In genomic region chr9:50305666-50306402, GRCm38 (mm10) we compare ENCODE assay signal across 10 mouse cellular contexts. TPM values are rescaled to one million over a fixed set of nuclear protein-coding genes. Genes with fewer than 3 reads are reported as not detected.
DNase-seq lines count a peak whose midpoint lies in the region; ATAC-seq and TF ChIP-seq lines count a peak whose summit lies in the region.
"Had no signal": no experiment of that assay in that cellular context is flagged by ENCODE, and none has a peak within 500 bp of the region (broad histone marks: within the 10 kb centered on the region; RNA-seq: fewer than 3 reads in every experiment).

No protein-coding gene starts in this region.

- WGBS in neural tube, embryonic 13.5 days: 35% methylated on average over 10 of the region's 10 CpGs
- WGBS in lung, postnatal 0 days: 62% methylated on average over 10 of the region's 10 CpGs

- peaks cover 41% of the 10 kb centered on the region for H3K4me1 ChIP-seq in neural tube, embryonic 13.5 days (replicated peaks)
- no peaks in the 10 kb centered on the region for H3K4me1 ChIP-seq in lung, postnatal 0 days (ENCODE audit: insufficient read depth, low read depth, low read length)

- TF ChIP-seq EP300 in lung, postnatal 0 days (IDR thresholded peaks at IDR 0.05): no peak

- H3K27ac ChIP-seq in neural tube, embryonic 13.5 days (replicated peaks): peak overlapping the region; percentile 86
- no peak overlapping the region for H3K27ac ChIP-seq in lung, postnatal 0 days (ENCODE audit: low read length)
- H3K27ac ChIP-seq: limb, embryonic 15.5 days had no signal

- TF ChIP-seq CTCF in lung, postnatal 0 days (IDR thresholded peaks at IDR 0.05): no peak

- H3K27me3 ChIP-seq in neural tube, embryonic 13.5 days: no peaks in the 10 kb centered on the region; the same call in 1 of the 2 replicates
- H3K27me3 ChIP-seq in lung, postnatal 0 days (replicated peaks; ENCODE audit: insufficient read depth, low read length): no peaks in the 10 kb centered on the region
- H3K27me3 ChIP-seq: limb, embryonic 15.5 days had no signal

- H3K9ac ChIP-seq in neural tube, embryonic 13.5 days: peak overlapping the region; percentile 41; the same call in 1 of the 2 replicates
- no peak overlapping the region for H3K9ac ChIP-seq in lung, postnatal 0 days (replicated peaks; ENCODE audit: low read depth)
- H3K9ac ChIP-seq: limb, embryonic 15.5 days had no signal

- no peaks in the 10 kb centered on the region for H3K36me3 ChIP-seq in neural tube, embryonic 13.5 days
- H3K36me3 ChIP-seq in lung, postnatal 0 days (ENCODE audit: insufficient read depth, low read length): no peaks in the 10 kb centered on the region
- H3K36me3 ChIP-seq: limb, embryonic 15.5 days had no signal

- peak overlapping the region; percentile 31 for H3K4me2 ChIP-seq in neural tube, embryonic 13.5 days
- no peak overlapping the region for H3K4me2 ChIP-seq in lung, postnatal 0 days (replicated peaks; ENCODE audit: low read depth, low read length)
- H3K4me2 ChIP-seq: limb, embryonic 15.5 days had no signal

- DNase-seq in cerebellum, adult 11-12 months: peak; percentile 5
- peak; percentile 43 to 44 for DNase-seq in layer of hippocampus, postnatal 36 days
- no peak for DNase-seq in adrenal gland, postnatal 10 days
- no peak for DNase-seq in ovary, adult 18-20 months (ENCODE audit: low spot score)
- no peak for DNase-seq in lung, postnatal 0 days (ENCODE audit: low spot score)

- H3K9me3 ChIP-seq in neural tube, embryonic 13.5 days: no peaks in the 10 kb centered on the region
- no peaks in the 10 kb centered on the region for H3K9me3 ChIP-seq in lung, postnatal 0 days (ENCODE audit: low read length)
- H3K9me3 ChIP-seq: limb, embryonic 15.5 days had no signal

- no peak for ATAC-seq in cerebellum, adult (ENCODE audit: insufficient number of reproducible peaks, low FRiP score, low TSS enrichment)
- peak; percentile 71 for ATAC-seq in frontal cortex, adult (ENCODE audit: low TSS enrichment)
- ATAC-seq in neural tube, embryonic 13.5 days (ENCODE audit: low read depth): peak; percentile 92
- ATAC-seq in lung, postnatal 0 days: no peak

- H3K4me3 ChIP-seq in neural tube, embryonic 13.5 days: no peak overlapping the region
- no peak overlapping the region for H3K4me3 ChIP-seq in lung, postnatal 0 days (ENCODE audit: low read depth, low read length)
- H3K4me3 ChIP-seq: erythroblast, embryonic 14.5 days; limb, embryonic 15.5 days had no signal

RNA-seq across cellular contexts. Expression of gene Rpl10-ps3, which starts 38.9 kb away (rescaled TPM):
- total RNA-seq in layer of hippocampus, postnatal 36 days (2021): 100 to 1,000 TPM; 391 to 394 TPM
- 167 and 207 TPM in 2 replicates for polyA plus RNA-seq in neural tube, embryonic 13.5 days (2015; fragmentation: Nextera tagmentation; extraction: Ambion mirVana)
- 100 to 1,000 TPM; 805 to 877 TPM for total RNA-seq in adrenal gland, postnatal 10 days (2021)
- polyA plus RNA-seq in lung, postnatal 0 days (2015; fragmentation: Nextera tagmentation; extraction: Ambion mirVana): 206 and 214 TPM in 2 replicates

Comparison
In these comparisons a context has a peak if more than half of its experiments do, and no peak if none do; other contexts are left out.
1. DNase-seq: peak in cerebellum, adult 11-12 months (single experiment) and layer of hippocampus, postnatal 36 days (2 of 2); none in adrenal gland, postnatal 10 days (single experiment), ovary, adult 18-20 months (single experiment) and lung, postnatal 0 days (single experiment).
2. ATAC-seq: peak in frontal cortex, adult (single experiment) and neural tube, embryonic 13.5 days (single experiment); none in cerebellum, adult (single experiment) and lung, postnatal 0 days (single experiment).